Mouse (Mus musculus) stomach, postnatal 0 days (tissue): ENCODE measurements around the gene Camk2n1. TPM values are rescaled to one million over a fixed set of nuclear protein-coding genes. Genes with fewer than 3 reads are reported as not detected.

Source experiments
- ATAC-seq: fragments of 200-750 bp; cut with Nextera tagmentation; 2 replicates; pipeline ENCODE4 v1.8.0; 2017; ENCODE audit not compliant: low FRiP score, low TSS enrichment
- DNase-seq: peaks from one replicate; pipeline ENCODE4 v3.0.0-alpha.2; 2016; ENCODE audit warnings: low spot score
- H3K27ac ChIP-seq: fragments of 300-500 bp; sonication (generic); replicated peaks from 2 replicates; pipeline ENCODE4 v1.5.1; 2014; ENCODE audit warnings: mild to moderate bottlenecking, control low read depth
- H3K27me3 ChIP-seq: fragments of 300-500 bp; sonication (generic); 2 replicates; pipeline ENCODE4 v1.6.1; 2014; ENCODE audit warnings: low read length; ENCODE audit not compliant: control insufficient read depth, insufficient read depth
- H3K36me3 ChIP-seq: fragments of 300-500 bp; sonication (generic); 2 replicates; pipeline ENCODE4 v1.6.1; 2014; ENCODE audit warnings: low read length, mixed read lengths; ENCODE audit not compliant: control insufficient read depth, insufficient read depth
- H3K4me1 ChIP-seq: fragments of 300-500 bp; sonication (generic); replicated peaks from 2 replicates; pipeline ENCODE4 v1.6.1; 2014; ENCODE audit warnings: antibody characterized with exemption; ENCODE audit not compliant: control insufficient read depth, insufficient read depth
- H3K4me2 ChIP-seq: fragments of 300-500 bp; sonication (generic); replicated peaks from 2 replicates; pipeline ENCODE4 v1.6.1; 2014; ENCODE audit warnings: low read depth, mild to moderate bottlenecking, control low read depth, moderate library complexity
- H3K4me3 ChIP-seq: fragments of 300-500 bp; sonication (generic); 2 replicates; pipeline ENCODE4 v1.5.1; 2014; ENCODE audit warnings: low read depth, low read length, control low read depth
- H3K9ac ChIP-seq: fragments of 300-500 bp; sonication (generic); 2 replicates; pipeline ENCODE4 v1.6.1; 2014; ENCODE audit warnings: mild to moderate bottlenecking, low read length, control low read depth, mixed read lengths
- H3K9me3 ChIP-seq: fragments of 300-500 bp; sonication (generic); 2 replicates; pipeline ENCODE4 v1.6.1; 2016; ENCODE audit warnings: low read length; ENCODE audit not compliant: control insufficient read depth
- CTCF ChIP-seq: IDR thresholded peaks from 2 replicates; pipeline ENCODE4 v1.5.1; 2016; ENCODE audit warnings: antibody characterized with exemption, low read depth, mild to moderate bottlenecking, moderate library complexity
- EP300 ChIP-seq: optimal IDR thresholded peaks from 2 replicates; pipeline ENCODE3; 2016; ENCODE audit warnings: antibody characterized with exemption
- WGBS: fragments of 180-500 bp; shearing (Covaris S2); extraction: QIAGEN DNeasy Blood & Tissue Kit; methylation state at CpG from one replicate; pipeline ENCODE4 v1.1.7; 2014; 5-methylcytosine and 5-hydroxymethylcytosine counted together
- polyA plus RNA-seq: library from polyadenylated mRNA; unstranded; fragments of >200 nt; fragmentation: Nextera tagmentation; extraction: Ambion mirVana; gene quantifications from 2 replicates; pipeline ENCODE4 v1.2.1, GENCODE M21; 2015

The Camk2n1 gene
- polyA plus RNA-seq, 1 experiment from 2014 or later, result 4.5 TPM

DNA sequence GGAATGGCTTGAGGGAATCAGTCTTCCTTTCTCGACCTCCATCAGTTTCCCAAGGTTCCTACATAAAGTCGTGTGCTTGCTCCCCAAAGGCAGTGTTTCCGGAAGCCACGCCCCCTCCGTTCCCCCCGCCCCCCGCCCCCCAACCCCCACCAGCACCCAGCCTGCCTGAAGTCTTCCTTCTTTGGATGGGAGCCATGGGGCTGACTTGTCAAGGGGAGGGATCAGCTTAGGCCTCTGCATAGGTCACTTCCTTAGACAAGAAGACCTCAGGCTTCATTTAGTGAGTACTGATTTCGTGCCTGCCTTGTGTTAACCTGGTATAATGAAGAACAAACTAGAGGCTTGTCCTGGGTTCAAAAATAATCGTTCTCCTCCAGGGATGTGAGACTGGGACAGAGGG, 6.8 kb downstream of the Camk2n1 start:
- WGBS, result 26% methylated on average over 9 of the region's 9 CpGs
- Histone ChIP-seq H3K4me1 (no peaks in the 10 kb centered on the region; the same call in none of the 2 replicates), H3K27ac (no peak overlapping the region), H3K4me2 (no peak overlapping the region), H3K4me3 (no peak overlapping the region), H3K36me3 (no peaks in the 10 kb centered on the region), H3K9me3 (no peaks in the 10 kb centered on the region), H3K9ac (no peak overlapping the region), H3K27me3 (no peaks in the 10 kb centered on the region)
- DNase-seq, result no peak
- no peak for ATAC-seq
- no peak for TF ChIP-seq EP300

DNA sequence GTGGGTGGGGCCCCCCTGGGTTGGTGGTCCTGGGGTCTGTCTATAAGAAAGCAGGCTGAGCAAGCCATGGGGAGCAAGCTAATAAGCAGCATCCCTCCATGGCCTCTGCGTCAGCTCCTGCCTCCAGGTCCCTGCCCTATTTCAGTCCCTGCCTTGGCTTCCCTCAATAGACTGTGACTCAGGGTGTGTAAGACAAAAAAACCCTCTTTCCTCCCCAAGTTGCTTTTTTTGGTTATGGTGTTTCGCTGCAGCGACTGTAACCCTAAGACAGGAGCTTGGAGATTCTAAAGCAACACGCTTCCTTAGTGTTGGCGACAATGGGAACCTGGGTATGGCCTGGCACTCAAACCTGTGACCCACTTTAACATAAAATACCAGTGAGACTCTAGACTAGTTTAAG, 7.4 kb downstream of the Camk2n1 start:
- Histone ChIP-seq H3K4me2 (no peak overlapping the region), H3K4me3 (no peak overlapping the region), H3K27me3 (no peaks in the 10 kb centered on the region), H3K36me3 (no peaks in the 10 kb centered on the region), H3K4me1 (no peaks in the 10 kb centered on the region; the same call in none of the 2 replicates), H3K9me3 (no peaks in the 10 kb centered on the region), H3K9ac (no peak overlapping the region), H3K27ac (no peak overlapping the region)
- 93% methylated on average over 5 of the region's 5 CpGs for WGBS
- DNase-seq (no peak), ATAC-seq (no peak)
- TF ChIP-seq EP300, result no peak
- no peak for TF ChIP-seq CTCF

DNA sequence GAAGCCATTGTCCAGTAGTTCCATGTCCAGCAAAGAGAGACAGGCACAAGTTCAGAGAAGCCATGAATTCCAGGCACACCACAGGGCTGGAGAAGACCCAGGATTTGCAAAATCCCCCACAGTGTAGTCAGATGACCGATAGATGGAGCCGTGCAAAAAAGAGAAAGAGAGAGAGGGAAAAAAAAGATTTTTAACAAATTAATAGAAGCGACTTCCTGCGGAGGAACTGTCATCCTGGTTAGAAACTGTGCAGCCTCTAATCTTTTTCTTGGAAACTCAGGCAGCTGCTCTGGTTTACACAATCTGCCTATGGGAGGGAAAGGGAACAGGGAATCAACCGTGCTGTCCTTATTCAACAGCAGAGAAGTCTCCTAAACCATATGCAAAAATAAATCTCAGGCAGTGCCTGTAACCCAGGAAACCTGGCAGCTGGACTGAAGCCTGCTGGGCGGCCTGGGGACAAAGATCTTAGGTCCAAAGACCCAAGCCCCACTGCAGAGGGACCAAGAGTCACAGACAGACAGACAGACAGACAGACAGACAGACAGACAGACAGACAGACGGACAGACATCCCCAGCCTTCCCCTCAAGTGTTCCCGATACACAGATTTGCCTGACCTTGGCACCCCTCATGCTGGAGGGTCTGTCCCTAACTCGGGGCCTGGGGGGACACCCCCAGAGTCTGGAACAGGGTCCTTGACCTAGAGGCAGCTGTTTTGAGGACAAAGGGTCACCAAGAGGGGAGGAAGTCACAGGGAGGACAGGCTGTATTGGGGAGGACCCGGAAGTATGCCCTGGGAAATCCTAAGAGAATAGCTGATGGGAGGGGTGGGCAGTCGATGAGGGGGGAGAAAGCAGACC, 9.1 kb downstream of the Camk2n1 start:
- ATAC-seq, result peak; percentile 59; the same call in 1 of the 2 replicates
- Histone ChIP-seq H3K4me1 (no peaks in the 10 kb centered on the region; the same call in none of the 2 replicates), H3K27me3 (no peaks in the 10 kb centered on the region), H3K9me3 (no peaks in the 10 kb centered on the region), H3K9ac (no peak overlapping the region), H3K4me3 (no peak overlapping the region), H3K27ac (peak overlapping the region; percentile 91), H3K4me2 (peak overlapping the region; percentile 29), H3K36me3 (no peaks in the 10 kb centered on the region)
- peak; percentile 35 for DNase-seq
- TF ChIP-seq EP300 (peak; percentile 84), CTCF (peak; percentile 68)
- WGBS, result 3% methylated on average over 11 of the region's 11 CpGs

DNA sequence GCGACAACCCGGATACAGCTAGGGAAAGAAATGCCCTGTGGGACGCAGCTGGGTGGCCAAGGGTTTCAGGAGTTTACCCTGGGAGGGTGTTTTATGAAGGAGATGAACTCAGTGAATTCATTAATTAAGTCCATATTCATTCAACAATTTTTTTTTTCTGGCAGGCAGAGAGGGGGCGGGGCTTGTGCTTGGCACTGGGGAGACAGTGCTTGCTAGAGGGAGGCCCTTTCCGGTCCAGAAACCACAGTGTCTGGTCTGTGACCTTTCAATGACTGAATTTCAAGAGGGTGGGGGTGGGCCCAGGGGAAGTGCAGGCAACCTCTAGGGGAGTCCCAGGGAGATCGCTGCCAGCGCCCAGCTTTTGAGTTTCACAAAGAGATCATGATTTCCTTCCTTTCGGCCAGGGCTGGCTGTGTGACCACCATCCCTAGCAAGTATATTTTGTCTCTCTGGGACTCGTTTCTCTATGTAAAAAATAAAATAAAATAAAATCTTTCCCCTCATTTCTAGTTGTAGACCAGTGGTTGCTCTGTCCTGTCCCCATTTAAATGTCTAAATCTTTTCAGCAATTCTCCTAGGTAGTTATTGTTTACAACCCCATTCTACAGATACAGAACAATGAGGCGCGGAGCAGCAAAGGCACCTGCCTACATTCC, 9.8 kb downstream of the Camk2n1 start:
- no peaks in the 10 kb centered on the region for H3K27me3 ChIP-seq
- peak overlapping the region; percentile 40 for H3K4me2 ChIP-seq
- peak; percentile 8; the same call in 1 of the 2 replicates for TF ChIP-seq CTCF
- no peak for TF ChIP-seq EP300
- 12% methylated on average over 11 of the region's 11 CpGs for WGBS
- H3K4me3 ChIP-seq, result no peak overlapping the region
- H3K36me3 ChIP-seq, result no peaks in the 10 kb centered on the region
- peak; percentile 59; the same call in 1 of the 2 replicates for ATAC-seq
- H3K27ac ChIP-seq, result peak overlapping the region; percentile 91
- H3K4me1 ChIP-seq, result no peaks in the 10 kb centered on the region; the same call in none of the 2 replicates
- H3K9me3 ChIP-seq, result no peaks in the 10 kb centered on the region
- peak; percentile 74 for DNase-seq
- H3K9ac ChIP-seq, result no peak overlapping the region

DNA sequence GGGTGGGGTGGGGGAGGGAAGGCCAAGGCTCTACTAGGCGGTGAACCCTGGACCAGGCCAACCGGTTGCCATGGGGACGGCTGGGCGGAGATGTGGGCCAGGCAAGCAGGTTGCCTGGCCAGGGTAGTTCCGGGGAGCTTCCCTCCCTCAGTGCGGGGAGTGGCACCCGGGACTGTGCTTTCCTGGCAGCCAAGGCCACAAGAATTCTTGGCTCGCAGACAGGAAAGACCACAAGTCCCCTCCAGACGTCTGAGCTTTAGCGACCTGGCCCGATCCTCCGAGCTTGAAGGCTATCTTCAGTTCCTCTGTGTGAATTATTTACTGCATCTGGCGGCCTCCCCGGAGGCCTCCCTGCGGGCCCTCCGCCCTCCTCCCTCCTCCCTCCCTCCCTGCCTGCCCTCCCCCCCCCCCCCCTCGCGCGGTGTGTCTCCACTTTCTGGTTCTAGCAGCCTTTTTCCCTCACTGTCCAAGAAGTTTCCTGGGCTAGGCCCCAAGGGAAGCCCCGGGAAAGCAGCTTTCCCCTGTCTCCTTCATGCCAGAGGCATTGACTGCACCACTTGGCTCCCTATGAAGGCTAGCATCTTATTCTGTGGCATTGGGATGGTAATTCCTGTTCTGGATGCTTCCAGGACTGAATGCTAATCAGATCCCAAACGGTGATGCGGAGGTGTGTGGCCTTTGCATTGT, 10.7 kb downstream of the Camk2n1 start:
- WGBS, result 7% methylated on average over 18 of the region's 22 CpGs

More for the DNA sequence above, 10.7 kb downstream of the Camk2n1 start:
- peak; percentile 46; the same call in 1 of the 2 replicates for ATAC-seq
- H3K36me3 ChIP-seq, result no peaks in the 10 kb centered on the region
- H3K9me3 ChIP-seq, result no peaks in the 10 kb centered on the region
- peak overlapping the region; percentile 15; the same call in 1 of the 2 replicates for H3K4me3 ChIP-seq
- TF ChIP-seq CTCF (no peak), EP300 (no peak)
- no peaks in the 10 kb centered on the region; the same call in none of the 2 replicates for H3K4me1 ChIP-seq
- H3K27me3 ChIP-seq, result no peaks in the 10 kb centered on the region
- DNase-seq, result peak; percentile 72
- peak overlapping the region; percentile 31; the same call in 1 of the 2 replicates for H3K9ac ChIP-seq
- peak overlapping the region; percentile 63 for H3K27ac ChIP-seq
- peak overlapping the region; percentile 40 for H3K4me2 ChIP-seq
